Mouse (Mus musculus) small intestine, adult 2 months (tissue): Measurements from ENCODE around the gene Lonp2. TPM values are rescaled to one million over a fixed set of nuclear protein-coding genes. Genes with fewer than 3 reads are reported as not detected.

ENCODE experiments used
- H3K27ac ChIP-seq: fragments of 200-500 bp; 2 replicates; pipeline ENCODE4 v1.5.1; 2012; ENCODE audit warnings: low read depth, low read length, control low read depth, inconsistent platforms; ENCODE audit not compliant: insufficient read depth
- H3K27me3 ChIP-seq: fragments of 200-500 bp; 2 replicates; pipeline ENCODE4 v1.6.1; 2012; ENCODE audit warnings: mild to moderate bottlenecking, moderate library complexity, low read length, inconsistent platforms; ENCODE audit not compliant: control insufficient read depth, insufficient read depth
- H3K36me3 ChIP-seq: fragments of 200-500 bp; 2 replicates; pipeline ENCODE4 v1.6.1; 2012; ENCODE audit warnings: mild to moderate bottlenecking, low read length, control low read depth, inconsistent platforms; ENCODE audit not compliant: control insufficient read depth, insufficient read depth
- H3K4me1 ChIP-seq: fragments of 200-500 bp; 2 replicates; pipeline ENCODE4 v1.6.1; 2012; ENCODE audit warnings: low read length, inconsistent platforms, mixed read lengths; ENCODE audit not compliant: control insufficient read depth, insufficient read depth, insufficient read length
- H3K4me3 ChIP-seq: fragments of 200-500 bp; 2 replicates; pipeline ENCODE4 v1.5.1; 2012; ENCODE audit warnings: low read depth, mild to moderate bottlenecking, control low read depth, inconsistent platforms, low read length, moderate library complexity
- CTCF ChIP-seq: fragments of 200-500 bp; IDR thresholded peaks from 2 replicates; pipeline ENCODE4 v1.5.1; 2012; ENCODE audit warnings: low read depth, mild to moderate bottlenecking, control low read depth, inconsistent platforms, low read length, moderate library complexity, mixed read lengths; ENCODE audit not compliant: insufficient replicate concordance, insufficient read length; ENCODE audit errors: extremely low read depth
- POLR2A ChIP-seq: fragments of 200-500 bp; IDR thresholded peaks from 2 replicates; pipeline ENCODE4 v1.6.1; 2012; ENCODE audit warnings: low read depth, mild to moderate bottlenecking, control low read depth, inconsistent platforms, low read length, moderate library complexity
- WGBS: fragments of 180-500 bp; shearing (Covaris S2); methylation state at CpG from one replicate; pipeline ENCODE4 v1.1.7; 2018; 5-methylcytosine and 5-hydroxymethylcytosine counted together
- polyA plus RNA-seq: library from polyadenylated mRNA; depleted of rRNA; stranded (reverse); fragments of >200 nt; gene quantifications from 2 replicates; pipeline ENCODE4 v1.2.3, GENCODE M21; 2012

The Lonp2 gene
- polyA plus RNA-seq, 1 experiment: 59.5 TPM

- Histone ChIP-seq H3K4me3 (no peak overlapping the region), H3K4me1 (peaks cover 18% of the 10 kb centered on the region), H3K27me3 (no peaks in the 10 kb centered on the region), H3K36me3 (no peaks in the 10 kb centered on the region), H3K27ac (0 out of 2 replicates have a peak overlapping the region, but pooled peaks have one; percentile 11)
- no peak for TF ChIP-seq CTCF
- no peak for TF ChIP-seq POLR2A
- 79% methylated on average over 7 of the region's 7 CpGs for WGBS
Observed at GRCm38 (mm10) chr8:86742605-86743345, 118.9 kb downstream of the Lonp2 start.

GRCm38 (mm10) chr8:86744313-86745220 lies 120.7 kb downstream of the Lonp2 start:
- WGBS: 18% methylated on average over 18 of the region's 18 CpGs

GRCm38 (mm10) chr8:86745221-86745934 lies 121.5 kb downstream of the Lonp2 start, which contains the start of the genes Gm10638 and Siah1a:
Gene Gm10638 (plus strand): TSS chr8:86745699.
Gene Siah1a (minus strand): TSS chr8:86745934.
- peak within 1 kb of the TSS; percentile 99 for H3K4me3 ChIP-seq
- H3K4me1 ChIP-seq: peaks cover 13% of the 10 kb centered on the region
- no peaks in the 10 kb centered on the region for H3K27me3 ChIP-seq
- TF ChIP-seq CTCF (no peak), POLR2A (no peak)
- no peaks in the 10 kb centered on the region for H3K36me3 ChIP-seq
- peak within 1 kb of the TSS; percentile 89 for H3K27ac ChIP-seq
- under 1% methylated on average over 71 of the region's 88 CpGs for WGBS

More at GRCm38 (mm10) chr8:86744313-86745220, 120.7 kb downstream of the Lonp2 start:
- Histone ChIP-seq H3K36me3 (no peaks in the 10 kb centered on the region), H3K4me3 (peak overlapping the region; percentile 99), H3K27me3 (no peaks in the 10 kb centered on the region), H3K4me1 (peaks cover 15% of the 10 kb centered on the region), H3K27ac (peak overlapping the region; percentile 89)
- TF ChIP-seq POLR2A (no peak), CTCF (no peak)

GRCm38 (mm10) chr8:86745935-86746441 lies 122.1 kb downstream of the Lonp2 start:
- no peak for TF ChIP-seq CTCF
- peak; percentile 56 for TF ChIP-seq POLR2A
- Histone ChIP-seq H3K36me3 (no peaks in the 10 kb centered on the region), H3K27me3 (no peaks in the 10 kb centered on the region), H3K4me3 (peak overlapping the region; percentile 99), H3K27ac (peak overlapping the region; percentile 89), H3K4me1 (peaks cover 13% of the 10 kb centered on the region)
- under 1% methylated on average over 63 of the region's 70 CpGs for WGBS

- Histone ChIP-seq H3K4me1 (peaks cover 11% of the 10 kb centered on the region), H3K4me3 (peak overlapping the region; percentile 99), H3K36me3 (no peaks in the 10 kb centered on the region), H3K27ac (0 out of 2 replicates have a peak overlapping the region, but pooled peaks have one; percentile 8), H3K27me3 (no peaks in the 10 kb centered on the region)
- 15% methylated on average over 11 of the region's 11 CpGs for WGBS
- TF ChIP-seq CTCF (no peak), POLR2A (no peak)
Observed at GRCm38 (mm10) chr8:86746511-86746910, 122.7 kb downstream of the Lonp2 start.

- no peaks in the 10 kb centered on the region for H3K36me3 ChIP-seq
- no peak for TF ChIP-seq CTCF
- TF ChIP-seq POLR2A: no peak
- H3K27ac ChIP-seq: no peak overlapping the region
- no peak overlapping the region for H3K4me3 ChIP-seq
- H3K27me3 ChIP-seq: no peaks in the 10 kb centered on the region
- H3K4me1 ChIP-seq: peaks cover 3% of the 10 kb centered on the region; the same call in 1 of the 2 replicates
- WGBS: 72% methylated on average over 2 of the region's 2 CpGs
Observed at GRCm38 (mm10) chr8:86749842-86750241, 126.0 kb downstream of the Lonp2 start.
